Mouse (Mus musculus): ENCODE data around the gene Zfp622. TPM values are rescaled to one million over a fixed set of nuclear protein-coding genes. Genes with fewer than 3 reads are reported as not detected.
A peak's percentile ranks its signal among the peaks of the same experiment; 100 is the strongest.

Gene Zfp622
- polyA plus RNA-seq, 1 experiment from 2014 or later: 23.3 TPM

DNA sequence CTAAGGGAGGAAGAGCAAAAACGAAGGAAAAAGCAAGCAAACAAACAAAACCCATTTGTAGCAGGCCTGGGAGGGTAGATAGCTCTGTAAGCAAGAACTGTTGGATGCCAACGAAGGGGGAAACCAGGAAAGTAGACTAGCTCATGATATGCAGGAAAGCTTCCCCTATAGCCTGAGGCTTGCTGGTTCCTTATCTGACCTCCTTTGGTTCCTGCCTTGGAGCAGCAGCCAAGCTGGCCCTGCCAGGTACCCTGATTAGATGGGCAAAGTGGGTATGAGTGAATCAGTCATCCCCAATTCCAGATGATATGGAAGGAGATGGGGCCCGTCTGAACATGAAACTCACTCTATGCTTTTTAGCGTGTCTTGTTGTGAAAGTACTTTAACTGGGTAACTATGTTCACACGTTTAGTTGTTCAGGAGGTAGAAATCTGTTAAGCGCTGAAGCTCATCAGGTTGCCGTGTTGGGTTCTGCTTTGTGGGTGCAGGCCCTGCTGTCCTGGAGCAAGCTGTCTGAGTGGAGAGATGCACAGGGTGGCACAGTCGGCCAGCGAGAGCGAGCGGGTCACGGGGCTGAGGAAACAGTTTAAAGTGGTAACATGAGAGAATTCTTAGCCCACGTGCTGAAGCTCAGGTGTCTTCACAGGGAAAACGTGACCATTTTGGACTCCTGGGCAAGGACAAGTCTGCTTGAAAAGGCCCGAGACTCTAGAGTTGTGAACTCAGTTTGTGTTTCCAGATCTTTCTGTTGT, 40.6 kb upstream of the Zfp622 start:
- no peak overlapping the region for H3K27ac ChIP-seq (ENCODE audit: low read depth, low read length)
- H3K36me3 ChIP-seq (ENCODE audit: control insufficient read depth, insufficient read depth): no peaks in the 10 kb centered on the region
- no peak overlapping the region for H3K4me3 ChIP-seq (ENCODE audit: low read depth, low read length)
- no peak for TF ChIP-seq CTCF (IDR thresholded peaks at IDR 0.05; ENCODE audit: low read depth)
- 87% methylated on average over 15 of the region's 15 CpGs for WGBS
- no peak for ATAC-seq
- H3K9ac ChIP-seq (ENCODE audit: low read depth, low read length): no peak overlapping the region
- no peaks in the 10 kb centered on the region for H3K9me3 ChIP-seq (ENCODE audit: control insufficient read depth)
- H3K4me1 ChIP-seq (replicated peaks; ENCODE audit: control insufficient read depth, insufficient read depth, low read length): 0 out of 2 replicates have a peak, but pooled peaks cover 3% of the 10 kb centered on the region
- H3K4me2 ChIP-seq (replicated peaks; ENCODE audit: low read depth): 0 out of 2 replicates have a peak overlapping the region, but pooled peaks have one; percentile 60
- H3K27me3 ChIP-seq (replicated peaks; ENCODE audit: control insufficient read depth, insufficient read depth, low read length): no peaks in the 10 kb centered on the region

DNA sequence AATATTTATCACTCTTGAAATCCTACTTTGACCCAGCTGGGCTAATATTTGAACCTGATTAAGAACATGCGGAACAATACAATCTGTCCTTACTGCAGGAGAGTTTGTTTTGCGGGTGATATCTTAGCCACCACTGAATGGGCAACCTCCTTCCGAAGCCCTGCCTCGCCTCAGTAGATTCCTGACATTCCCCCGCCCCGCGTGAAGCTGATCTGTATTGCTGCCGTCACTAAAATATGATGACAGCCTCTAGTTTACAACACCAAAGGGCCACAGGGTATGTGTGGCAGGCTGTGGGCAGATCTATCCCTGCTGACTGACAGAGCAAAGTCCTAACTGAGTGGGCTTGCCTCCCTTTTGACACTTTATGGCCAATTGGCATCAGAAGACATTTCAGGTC, 38.9 kb upstream of the Zfp622 start:
- WGBS: 40% methylated on average over 8 of the region's 8 CpGs
- Histone ChIP-seq H3K27me3 (replicated peaks; ENCODE audit: control insufficient read depth, insufficient read depth, low read length) (no peaks in the 10 kb centered on the region), H3K36me3 (ENCODE audit: control insufficient read depth, insufficient read depth) (no peaks in the 10 kb centered on the region), H3K27ac (ENCODE audit: low read depth, low read length) (no peak overlapping the region), H3K9ac (ENCODE audit: low read depth, low read length) (no peak overlapping the region), H3K4me1 (replicated peaks; ENCODE audit: control insufficient read depth, insufficient read depth, low read length) (0 out of 2 replicates have a peak, but pooled peaks cover 3% of the 10 kb centered on the region), H3K9me3 (ENCODE audit: control insufficient read depth) (no peaks in the 10 kb centered on the region), H3K4me3 (ENCODE audit: low read depth, low read length) (no peak overlapping the region), H3K4me2 (replicated peaks; ENCODE audit: low read depth) (no peak overlapping the region)
- ATAC-seq: peak; percentile 89
- TF ChIP-seq CTCF (IDR thresholded peaks at IDR 0.05; ENCODE audit: low read depth): no peak

DNA sequence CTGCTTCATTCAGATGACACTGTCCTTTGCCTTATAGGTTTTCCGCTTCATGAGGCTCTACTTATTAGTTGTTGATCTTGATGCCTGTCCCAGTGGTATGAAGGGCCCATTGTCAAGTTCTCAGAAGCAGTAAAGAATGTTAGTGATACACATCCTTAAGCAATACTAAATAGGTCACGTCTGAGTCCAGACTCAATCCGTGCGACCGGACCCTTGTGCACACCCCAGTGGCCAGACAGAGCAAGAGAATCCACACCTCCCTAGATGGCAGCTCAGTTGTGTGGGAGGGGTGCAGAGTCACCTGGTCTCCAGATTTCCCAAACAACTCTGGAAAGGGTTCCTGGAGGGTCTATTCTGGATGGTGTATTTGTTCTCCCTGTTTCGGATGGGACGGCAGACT, 37.7 kb upstream of the Zfp622 start:
- Histone ChIP-seq H3K4me2 (replicated peaks; ENCODE audit: low read depth) (no peak overlapping the region), H3K9me3 (ENCODE audit: control insufficient read depth) (no peaks in the 10 kb centered on the region), H3K4me1 (replicated peaks; ENCODE audit: control insufficient read depth, insufficient read depth, low read length) (0 out of 2 replicates have a peak, but pooled peaks cover 3% of the 10 kb centered on the region), H3K27ac (ENCODE audit: low read depth, low read length) (no peak overlapping the region), H3K4me3 (ENCODE audit: low read depth, low read length) (no peak overlapping the region), H3K9ac (ENCODE audit: low read depth, low read length) (no peak overlapping the region), H3K27me3 (replicated peaks; ENCODE audit: control insufficient read depth, insufficient read depth, low read length) (no peaks in the 10 kb centered on the region), H3K36me3 (ENCODE audit: control insufficient read depth, insufficient read depth) (no peaks in the 10 kb centered on the region)
- peak; percentile 27; the same call in 1 of the 2 replicates for TF ChIP-seq CTCF (IDR thresholded peaks at IDR 0.05; ENCODE audit: low read depth)
- WGBS: 85% methylated on average over 7 of the region's 7 CpGs
- ATAC-seq: no peak

DNA sequence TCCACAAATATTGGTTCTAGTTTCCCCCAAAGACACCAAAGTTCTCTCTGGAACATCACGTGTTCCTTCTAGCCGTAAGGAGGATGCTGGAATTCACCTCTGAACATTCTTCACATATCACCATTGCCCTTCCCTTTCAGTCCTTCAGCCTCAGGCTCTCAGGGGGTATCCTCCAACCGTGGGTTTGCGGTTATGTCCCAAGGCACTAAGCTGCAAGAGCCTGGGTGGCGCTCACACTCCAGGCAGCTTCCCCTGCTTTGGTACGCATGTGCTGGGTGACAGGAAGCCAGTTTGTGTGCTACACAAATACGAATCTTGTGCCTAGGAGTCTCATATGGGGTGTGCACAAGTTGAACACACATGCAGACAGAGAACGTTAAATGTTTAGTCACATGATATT, 36.8 kb upstream of the Zfp622 start:
- no peak overlapping the region for H3K4me3 ChIP-seq (ENCODE audit: low read depth, low read length)
- H3K9ac ChIP-seq (ENCODE audit: low read depth, low read length): no peak overlapping the region
- H3K9me3 ChIP-seq (ENCODE audit: control insufficient read depth): no peaks in the 10 kb centered on the region
- H3K4me2 ChIP-seq (replicated peaks; ENCODE audit: low read depth): no peak overlapping the region
- TF ChIP-seq CTCF (IDR thresholded peaks at IDR 0.05; ENCODE audit: low read depth): no peak
- 0 out of 2 replicates have a peak, but pooled peaks cover 3% of the 10 kb centered on the region for H3K4me1 ChIP-seq (replicated peaks; ENCODE audit: control insufficient read depth, insufficient read depth, low read length)
- no peaks in the 10 kb centered on the region for H3K36me3 ChIP-seq (ENCODE audit: control insufficient read depth, insufficient read depth)
- no peaks in the 10 kb centered on the region for H3K27me3 ChIP-seq (replicated peaks; ENCODE audit: control insufficient read depth, insufficient read depth, low read length)
- 78% methylated on average over 8 of the region's 8 CpGs for whole genome bisulfite sequencing
- H3K27ac ChIP-seq (ENCODE audit: low read depth, low read length): no peak overlapping the region
- no peak for ATAC-seq

DNA sequence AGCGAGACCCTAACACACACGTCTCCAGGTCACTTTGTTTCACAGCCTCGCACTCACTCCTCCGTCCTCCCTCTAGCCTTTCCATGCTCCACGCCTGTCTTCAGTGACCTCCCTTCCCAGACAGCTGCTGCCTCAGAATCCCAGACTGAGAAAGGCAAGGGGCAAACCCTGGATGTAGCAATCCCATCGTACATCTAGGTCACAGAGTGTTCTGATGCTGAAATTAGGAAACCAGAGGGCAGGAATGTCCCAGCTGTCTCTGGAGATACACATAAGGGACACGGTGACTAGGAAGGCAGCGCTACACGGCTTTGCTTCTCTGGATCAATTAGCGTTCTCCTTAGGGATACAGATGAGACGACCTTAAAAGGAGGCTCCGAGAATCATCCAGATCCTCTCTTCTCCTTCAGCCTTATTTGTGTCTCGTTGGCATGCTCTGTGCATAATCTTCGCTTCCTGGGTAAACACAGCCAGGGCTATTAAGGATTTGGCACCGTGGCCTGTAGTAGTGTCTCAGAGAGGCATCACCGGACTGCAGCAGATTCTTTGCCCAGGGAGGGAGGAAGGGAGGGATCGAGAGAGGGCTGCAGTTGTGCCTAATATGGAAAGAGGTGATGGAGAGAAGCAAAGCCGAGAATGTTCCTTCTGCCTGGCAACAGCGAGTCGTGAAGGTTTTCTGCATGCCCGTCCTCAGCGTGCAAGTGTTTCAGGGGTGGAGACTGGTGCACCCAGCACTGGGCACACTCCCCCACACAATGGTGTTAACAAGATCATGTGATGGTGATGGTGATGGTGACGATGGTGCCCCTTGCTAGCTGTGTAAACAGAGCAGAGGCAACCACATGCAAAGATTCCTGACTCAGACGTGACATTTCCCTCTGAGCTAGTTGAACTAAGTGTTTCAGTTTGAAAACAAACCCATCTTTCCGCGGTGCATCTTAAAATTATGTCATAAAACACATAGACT, 35.6 kb upstream of the Zfp622 start:
- no peak overlapping the region for H3K9ac ChIP-seq (ENCODE audit: low read depth, low read length)
- no peak for ATAC-seq
- H3K4me2 ChIP-seq (replicated peaks; ENCODE audit: low read depth): no peak overlapping the region
- TF ChIP-seq CTCF (IDR thresholded peaks at IDR 0.05; ENCODE audit: low read depth): no peak
- WGBS: 71% methylated on average over 26 of the region's 26 CpGs
- 0 out of 2 replicates have a peak, but pooled peaks cover 3% of the 10 kb centered on the region for H3K4me1 ChIP-seq (replicated peaks; ENCODE audit: control insufficient read depth, insufficient read depth, low read length)
- no peaks in the 10 kb centered on the region for H3K9me3 ChIP-seq (ENCODE audit: control insufficient read depth)
- H3K27me3 ChIP-seq (replicated peaks; ENCODE audit: control insufficient read depth, insufficient read depth, low read length): no peaks in the 10 kb centered on the region
- no peaks in the 10 kb centered on the region for H3K36me3 ChIP-seq (ENCODE audit: control insufficient read depth, insufficient read depth)
- no peak overlapping the region for H3K27ac ChIP-seq (ENCODE audit: low read depth, low read length)
- no peak overlapping the region for H3K4me3 ChIP-seq (ENCODE audit: low read depth, low read length)

DNA sequence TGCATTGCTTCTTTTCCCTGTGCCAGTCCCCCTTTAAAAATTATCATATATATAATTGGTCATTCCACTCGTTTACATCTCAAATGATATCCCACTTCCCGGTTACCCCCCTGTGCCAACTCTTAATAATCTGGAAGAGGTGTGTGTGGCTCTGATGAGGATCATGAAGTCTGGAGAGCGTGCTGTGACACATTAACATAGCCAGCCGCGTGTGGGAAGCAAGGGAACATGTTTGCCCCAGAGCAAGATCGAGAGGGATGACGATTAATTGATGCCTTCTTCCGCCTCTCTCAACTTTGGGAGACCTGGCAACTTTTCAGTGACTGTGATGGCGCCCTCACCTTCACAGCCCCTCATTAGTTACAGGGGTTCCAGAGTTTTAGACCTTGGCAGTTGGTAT, 34.5 kb upstream of the Zfp622 start:
- no peak for TF ChIP-seq CTCF (IDR thresholded peaks at IDR 0.05; ENCODE audit: low read depth)
- H3K4me1 ChIP-seq (replicated peaks; ENCODE audit: control insufficient read depth, insufficient read depth, low read length): 0 out of 2 replicates have a peak, but pooled peaks cover 3% of the 10 kb centered on the region
- H3K27me3 ChIP-seq (replicated peaks; ENCODE audit: control insufficient read depth, insufficient read depth, low read length): no peaks in the 10 kb centered on the region
- ATAC-seq: no peak
- no peaks in the 10 kb centered on the region for H3K36me3 ChIP-seq (ENCODE audit: control insufficient read depth, insufficient read depth)
- WGBS: 83% methylated on average over 9 of the region's 9 CpGs
- H3K4me3 ChIP-seq (ENCODE audit: low read depth, low read length): no peak overlapping the region
- no peak overlapping the region for H3K27ac ChIP-seq (ENCODE audit: low read depth, low read length)
- H3K4me2 ChIP-seq (replicated peaks; ENCODE audit: low read depth): no peak overlapping the region
- no peak overlapping the region for H3K9ac ChIP-seq (ENCODE audit: low read depth, low read length)
- no peaks in the 10 kb centered on the region for H3K9me3 ChIP-seq (ENCODE audit: control insufficient read depth)

All from intestine, postnatal 0 days (tissue).